Mouse (Mus musculus): ENCODE results near the gene Ruvbl1.
A peak's percentile ranks its signal among the peaks of the same experiment; 100 is the strongest.

- TF ChIP-seq CTCF (IDR thresholded peaks at IDR 0.05; ENCODE audit: control insufficient read depth, insufficient read depth, insufficient read length) (peak; percentile 61), USF1 (IDR thresholded peaks at IDR 0.05; ENCODE audit: low read depth) (no peak), MYOG (IDR thresholded peaks at IDR 0.05; ENCODE audit: control insufficient read depth, extremely low read depth, insufficient read length) (no peak), MYOD1 (IDR thresholded peaks at IDR 0.05; ENCODE audit: control insufficient read depth, insufficient read length, low read depth) (no peak), CEBPB (IDR thresholded peaks at IDR 0.05; ENCODE audit: low read depth) (no peak)
Observed at GRCm38 (mm10) chr6:88431202-88431601, 34.0 kb upstream of the Ruvbl1 start.

Measured in C2C12 (cell line).